Mouse (Mus musculus) stomach, embryonic 16.5 days (tissue): ENCODE measurements around the gene Hsd17b1. TPM values are rescaled to one million over a fixed set of nuclear protein-coding genes. Genes with fewer than 3 reads are reported as not detected.
A peak's percentile ranks its signal among the peaks of the same experiment; 100 is the strongest.

Experiments
- ATAC-seq: fragments of 200-750 bp; cut with Nextera tagmentation; 2 replicates; pipeline ENCODE4 v1.8.0; 2017; ENCODE audit warnings: moderate number of reproducible peaks, moderate TSS enrichment; ENCODE audit not compliant: insufficient read depth, low FRiP score
- H3K27ac ChIP-seq: fragments of 300-500 bp; sonication (generic); 2 replicates; pipeline ENCODE4 v1.5.1; 2014; ENCODE audit warnings: low read length
- H3K27me3 ChIP-seq: fragments of 300-500 bp; sonication (generic); 2 replicates; pipeline ENCODE4 v1.6.1; 2014; ENCODE audit warnings: low read length, control low read depth, mixed read lengths; ENCODE audit not compliant: control insufficient read depth, insufficient read depth
- H3K36me3 ChIP-seq: fragments of 300-500 bp; sonication (generic); 2 replicates; pipeline ENCODE4 v1.6.1; 2014; ENCODE audit warnings: low read length; ENCODE audit not compliant: control insufficient read depth, insufficient read depth
- H3K4me1 ChIP-seq: fragments of 300-500 bp; sonication (generic); 2 replicates; pipeline ENCODE4 v1.6.1; 2014; ENCODE audit warnings: low read length, control low read depth, mixed read lengths; ENCODE audit not compliant: control insufficient read depth, insufficient read depth
- H3K4me2 ChIP-seq: fragments of 300-500 bp; sonication (generic); 2 replicates; pipeline ENCODE4 v1.6.1; 2014; ENCODE audit warnings: low read depth, low read length, mixed read lengths
- H3K4me3 ChIP-seq: fragments of 300-500 bp; sonication (generic); replicated peaks from 2 replicates; pipeline ENCODE4 v1.5.1; 2014; ENCODE audit warnings: mild to moderate bottlenecking, low read length
- H3K9ac ChIP-seq: fragments of 300-500 bp; sonication (generic); 2 replicates; pipeline ENCODE4 v1.6.1; 2014; ENCODE audit warnings: low read length
- H3K9me3 ChIP-seq: fragments of 300-500 bp; sonication (generic); replicated peaks from 2 replicates; pipeline ENCODE4 v1.6.1; 2016; ENCODE audit warnings: low read length, control low read depth; ENCODE audit not compliant: control insufficient read depth
- WGBS: fragments of 180-500 bp; shearing (Covaris S2); extraction: QIAGEN DNeasy Blood & Tissue Kit; methylation state at CpG from one replicate; pipeline ENCODE4 v1.1.7; 2014; 5-methylcytosine and 5-hydroxymethylcytosine counted together
- polyA plus RNA-seq: library from polyadenylated mRNA; unstranded; fragments of >200 nt; fragmentation: Nextera tagmentation; extraction: Ambion mirVana; gene quantifications from 2 replicates; pipeline ENCODE4 v1.2.1, GENCODE M21; 2015

The Hsd17b1 gene
- polyA plus RNA-seq, 1 experiment from 2014 or later, result 0.30 TPM

DNA sequence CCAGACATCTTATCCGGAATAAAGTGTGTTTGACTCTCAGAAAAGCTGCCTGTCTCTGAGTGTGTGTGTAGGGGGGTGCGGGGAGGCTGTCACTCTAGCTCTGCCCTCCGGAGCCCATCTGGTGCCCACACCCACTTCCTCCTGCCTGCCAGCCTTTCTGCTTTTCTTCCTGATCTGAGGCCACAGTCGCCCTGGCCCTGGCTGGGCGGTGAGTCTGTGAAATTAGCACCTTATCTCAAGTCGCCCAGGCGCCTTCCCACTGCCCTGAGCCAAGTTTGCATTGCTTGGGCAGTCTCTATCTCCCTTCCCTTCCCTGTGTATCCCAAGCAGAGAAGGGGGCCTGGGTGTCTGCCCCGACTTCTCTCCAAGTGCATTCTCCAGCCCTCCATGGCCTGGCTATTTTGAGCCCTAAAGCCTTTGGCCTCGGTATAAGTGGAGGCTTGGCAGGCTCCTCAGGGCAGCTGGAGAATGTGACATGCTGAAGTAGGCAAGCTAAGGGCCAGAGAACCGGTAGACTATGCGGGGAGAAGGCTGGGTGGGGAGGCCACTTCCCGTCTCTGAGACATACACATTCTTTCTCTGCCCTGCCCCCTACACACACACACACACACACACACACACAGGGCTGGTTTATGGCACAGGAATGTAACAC, 14.4 kb upstream of the Hsd17b1 start:
- Histone ChIP-seq H3K27me3 (no peaks in the 10 kb centered on the region), H3K9me3 (no peaks in the 10 kb centered on the region), H3K4me1 (peaks cover 68% of the 10 kb centered on the region), H3K4me3 (no peak overlapping the region), H3K36me3 (no peaks in the 10 kb centered on the region), H3K27ac (peak overlapping the region; percentile 99), H3K9ac (peak overlapping the region; percentile 64), H3K4me2 (peak overlapping the region; percentile 37)
- ATAC-seq, result peak; percentile 56
- 18% methylated on average over 12 of the region's 12 CpGs for WGBS

DNA sequence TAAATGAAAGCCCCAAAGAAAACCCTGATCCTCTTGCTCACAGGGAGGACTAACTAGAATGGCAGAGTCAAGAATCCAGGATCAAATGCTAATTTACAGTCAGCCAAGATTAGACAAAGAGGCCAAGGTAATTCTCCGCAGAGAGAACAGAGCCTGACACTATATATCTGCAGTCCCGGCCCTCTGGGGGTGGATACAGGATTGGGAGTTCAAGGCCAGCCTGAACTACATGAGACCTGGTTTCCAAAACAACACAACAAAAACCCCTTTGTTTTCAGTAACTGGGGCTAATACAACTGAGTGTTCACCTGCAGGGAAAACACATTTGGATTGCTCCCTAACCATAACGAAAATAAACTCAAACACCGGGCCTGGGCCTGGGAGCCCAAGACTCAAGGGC, 13.7 kb upstream of the Hsd17b1 start:
- Histone ChIP-seq H3K27ac (peak overlapping the region; percentile 99), H3K4me1 (peaks cover 65% of the 10 kb centered on the region), H3K36me3 (no peaks in the 10 kb centered on the region), H3K4me3 (no peak overlapping the region), H3K9ac (peak overlapping the region; percentile 64; the same call in 1 of the 2 replicates), H3K4me2 (no peak overlapping the region), H3K9me3 (no peaks in the 10 kb centered on the region), H3K27me3 (no peaks in the 10 kb centered on the region)
- ATAC-seq, result no peak
- 63% methylated on average over 4 of the region's 4 CpGs for WGBS

DNA sequence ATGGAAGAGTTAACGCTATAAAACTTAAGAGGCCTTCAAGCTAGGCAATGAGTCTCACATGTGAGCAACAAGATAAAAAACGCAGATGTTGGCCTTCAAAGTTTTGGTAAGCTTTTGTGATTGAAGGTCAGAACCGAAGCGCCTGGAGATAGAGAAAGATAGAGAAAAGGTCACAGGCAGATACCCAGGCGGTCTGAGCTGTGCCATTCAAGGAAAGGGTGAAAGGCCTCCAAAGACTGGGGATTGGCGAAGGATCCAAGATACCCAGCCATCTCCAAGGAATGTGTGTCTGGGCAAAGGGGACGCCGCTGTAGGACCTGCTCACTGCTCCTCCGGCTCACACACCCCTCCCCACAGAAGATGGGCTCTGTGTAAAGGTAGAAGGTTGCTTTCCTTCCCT, 13.2 kb upstream of the Hsd17b1 start:
- peaks cover 63% of the 10 kb centered on the region for H3K4me1 ChIP-seq
- no peak overlapping the region for H3K9ac ChIP-seq
- peak overlapping the region; percentile 81; the same call in 1 of the 2 replicates for H3K27ac ChIP-seq
- no peaks in the 10 kb centered on the region for H3K27me3 ChIP-seq
- H3K4me3 ChIP-seq, result no peak overlapping the region
- H3K4me2 ChIP-seq, result no peak overlapping the region
- H3K9me3 ChIP-seq, result no peaks in the 10 kb centered on the region
- 84% methylated on average over 9 of the region's 9 CpGs for WGBS
- H3K36me3 ChIP-seq, result no peaks in the 10 kb centered on the region
- ATAC-seq, result no peak

- H3K27ac ChIP-seq, result peak overlapping the region; percentile 81
- peak overlapping the region; percentile 59 for H3K9ac ChIP-seq
- H3K27me3 ChIP-seq, result no peaks in the 10 kb centered on the region
- peak overlapping the region; percentile 25; the same call in 1 of the 2 replicates for H3K4me3 ChIP-seq
- ATAC-seq, result no peak
- 20% methylated on average over 18 of the region's 18 CpGs for WGBS
- peak overlapping the region; percentile 54 for H3K4me2 ChIP-seq
- H3K9me3 ChIP-seq, result no peaks in the 10 kb centered on the region
- no peaks in the 10 kb centered on the region for H3K36me3 ChIP-seq
- peaks cover 53% of the 10 kb centered on the region for H3K4me1 ChIP-seq
Measured at GRCm38 (mm10) chr11:101066549-101067412, 11.4 kb upstream of the Hsd17b1 start.

GRCm38 (mm10) chr11:101069391-101070188, 8.6 kb upstream of the Hsd17b1 start, which contains the start of gene Naglu:
Gene Naglu (plus strand): TSS chr11:101070012.
- Histone ChIP-seq H3K4me3 (peak within 1 kb of the TSS; percentile 77), H3K4me2 (peak within 1 kb of the TSS; percentile 94), H3K27me3 (no peaks in the 10 kb centered on the region), H3K4me1 (peaks cover 25% of the 10 kb centered on the region), H3K9ac (peak within 1 kb of the TSS; percentile 82), H3K36me3 (no peaks in the 10 kb centered on the region), H3K9me3 (no peaks in the 10 kb centered on the region), H3K27ac (no peak within 1 kb of the TSS)
- WGBS, result 3% methylated on average over 35 of the region's 35 CpGs
- peak; percentile 87 for ATAC-seq

DNA sequence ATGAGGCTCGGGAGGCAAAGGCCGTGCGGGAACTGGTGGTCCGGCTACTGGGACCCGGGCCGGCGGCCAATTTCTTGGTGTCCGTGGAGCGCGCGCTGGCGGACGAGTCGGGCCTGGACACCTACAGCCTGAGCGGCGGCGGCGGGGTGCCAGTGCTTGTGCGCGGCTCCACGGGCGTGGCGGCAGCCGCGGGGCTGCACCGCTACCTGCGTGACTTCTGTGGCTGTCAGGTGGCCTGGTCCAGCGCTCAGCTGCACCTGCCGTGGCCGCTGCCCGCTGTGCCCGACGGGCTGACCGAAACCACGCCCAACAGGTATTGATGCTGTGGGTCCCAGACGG, 8.1 kb upstream of the Hsd17b1 start:
- WGBS, result under 1% methylated on average over 36 of the region's 36 CpGs
- ATAC-seq, result peak; percentile 48

DNA sequence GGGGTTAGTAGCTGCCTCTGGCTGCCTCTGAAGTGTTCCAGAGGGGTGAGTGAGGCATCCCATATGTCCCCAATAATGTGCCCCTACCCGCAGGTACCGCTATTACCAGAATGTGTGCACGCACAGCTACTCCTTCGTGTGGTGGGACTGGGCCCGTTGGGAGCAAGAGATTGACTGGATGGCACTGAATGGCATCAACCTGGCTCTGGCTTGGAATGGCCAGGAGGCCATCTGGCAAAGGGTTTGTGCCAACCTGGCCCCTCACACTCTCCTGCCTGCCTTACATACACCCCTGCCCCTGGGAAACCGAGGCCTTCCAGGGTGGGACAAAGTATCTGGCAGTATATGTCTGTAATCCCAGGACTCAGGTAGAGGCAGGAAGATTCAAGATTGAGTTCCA, 7.2 kb upstream of the Hsd17b1 start:
- Histone ChIP-seq H3K36me3 (no peaks in the 10 kb centered on the region), H3K9ac (peak overlapping the region; percentile 82; the same call in 1 of the 2 replicates), H3K27me3 (no peaks in the 10 kb centered on the region), H3K4me2 (peak overlapping the region; percentile 94; the same call in 1 of the 2 replicates), H3K4me1 (peaks cover 23% of the 10 kb centered on the region), H3K9me3 (no peaks in the 10 kb centered on the region), H3K4me3 (no peak overlapping the region), H3K27ac (no peak overlapping the region)
- 65% methylated on average over 6 of the region's 6 CpGs for WGBS
- ATAC-seq, result no peak

More for the DNA sequence above, 8.1 kb upstream of the Hsd17b1 start:
- Histone ChIP-seq H3K36me3 (no peaks in the 10 kb centered on the region), H3K4me3 (peak overlapping the region; percentile 77), H3K27me3 (no peaks in the 10 kb centered on the region), H3K9ac (peak overlapping the region; percentile 82), H3K4me1 (peaks cover 24% of the 10 kb centered on the region), H3K4me2 (peak overlapping the region; percentile 94), H3K27ac (no peak overlapping the region), H3K9me3 (no peaks in the 10 kb centered on the region)

DNA sequence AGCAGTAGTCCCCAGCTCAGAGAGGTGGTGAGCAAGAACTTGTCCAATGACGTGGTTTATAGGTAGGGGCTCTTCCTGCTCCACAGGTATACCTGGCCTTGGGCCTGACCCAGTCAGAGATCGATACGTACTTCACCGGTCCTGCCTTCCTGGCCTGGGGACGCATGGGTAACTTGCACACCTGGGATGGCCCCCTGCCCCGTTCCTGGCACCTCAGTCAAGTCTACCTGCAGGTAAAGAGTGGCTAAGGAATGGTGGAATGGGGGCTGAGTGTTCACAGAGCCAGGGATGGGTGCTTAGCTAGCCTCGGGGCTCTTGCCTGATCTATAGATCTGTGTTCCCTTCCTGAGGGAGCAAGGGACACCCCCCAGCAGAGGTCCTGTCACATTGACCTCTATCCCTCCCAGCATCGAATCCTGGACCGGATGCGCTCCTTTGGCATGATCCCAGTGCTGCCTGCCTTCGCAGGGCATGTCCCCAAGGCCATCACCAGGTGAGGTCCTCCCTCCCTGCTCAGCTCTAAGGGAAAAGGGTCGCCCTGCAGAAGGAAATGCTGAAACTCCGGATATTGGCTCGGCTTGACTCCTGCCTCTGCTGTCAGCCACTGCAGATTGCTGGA, 6.3 kb upstream of the Hsd17b1 start:
- Histone ChIP-seq H3K4me2 (no peak overlapping the region), H3K27ac (no peak overlapping the region), H3K9me3 (no peaks in the 10 kb centered on the region), H3K9ac (no peak overlapping the region; the same call in 1 of the 2 replicates), H3K4me3 (no peak overlapping the region), H3K4me1 (peaks cover 13% of the 10 kb centered on the region; the same call in 1 of the 2 replicates), H3K27me3 (no peaks in the 10 kb centered on the region), H3K36me3 (no peaks in the 10 kb centered on the region)
- WGBS, result 73% methylated on average over 14 of the region's 14 CpGs
- ATAC-seq, result no peak
